Mouse (Mus musculus) limb, embryonic 12.5 days (tissue): ENCODE data around the gene Dgki. TPM values are rescaled to one million over a fixed set of nuclear protein-coding genes. Genes with fewer than 3 reads are reported as not detected.

ENCODE experiments used
- ATAC-seq: fragments of 200-750 bp; cut with Nextera tagmentation; 2 replicates; pipeline ENCODE4 v1.8.0; 2017; ENCODE audit warnings: low read depth, moderate TSS enrichment; ENCODE audit not compliant: insufficient number of reproducible peaks, insufficient read depth, low FRiP score, low TSS enrichment
- H3K27ac ChIP-seq: fragments of 300-500 bp; sonication (generic); 2 replicates; pipeline ENCODE4 v1.5.1; 2016; ENCODE audit warnings: mild to moderate bottlenecking, moderate library complexity
- H3K27me3 ChIP-seq: fragments of 300-500 bp; sonication (generic); 2 replicates; pipeline ENCODE4 v1.6.1; 2016; ENCODE audit warnings: mild to moderate bottlenecking, moderate library complexity
- H3K36me3 ChIP-seq: fragments of 300-500 bp; sonication (generic); 2 replicates; pipeline ENCODE4 v1.6.1; 2016; ENCODE audit warnings: mild to moderate bottlenecking, moderate library complexity
- H3K4me1 ChIP-seq: fragments of 300-500 bp; sonication (generic); replicated peaks from 2 replicates; pipeline ENCODE4 v1.6.1; 2016
- H3K4me2 ChIP-seq: fragments of 300-500 bp; sonication (generic); 2 replicates; pipeline ENCODE4 v1.6.1; 2016; ENCODE audit warnings: mild to moderate bottlenecking, moderate library complexity
- H3K4me3 ChIP-seq: fragments of 300-500 bp; sonication (generic); replicated peaks from 2 replicates; pipeline ENCODE4 v1.5.1; 2016; ENCODE audit warnings: mild to moderate bottlenecking
- H3K9ac ChIP-seq: fragments of 300-500 bp; sonication (generic); replicated peaks from 2 replicates; pipeline ENCODE4 v1.6.1; 2016; ENCODE audit warnings: mild to moderate bottlenecking, moderate library complexity
- H3K9me3 ChIP-seq: fragments of 300-500 bp; sonication (generic); 2 replicates; pipeline ENCODE4 v1.6.1; 2016; ENCODE audit warnings: mild to moderate bottlenecking, moderate library complexity
- WGBS: fragments of 180-500 bp; shearing (Covaris S2); methylation state at CpG from one replicate; pipeline ENCODE4 v1.1.7; 2016; 5-methylcytosine and 5-hydroxymethylcytosine counted together
- polyA plus RNA-seq: library from polyadenylated mRNA; unstranded; fragments of >200 nt; fragmentation: Nextera tagmentation; extraction: Ambion mirVana; gene quantifications from 2 replicates; pipeline ENCODE4 v1.2.1, GENCODE M21; 2016

Gene Dgki
- polyA plus RNA-seq, 1 experiment from 2014 or later, result 1.0 TPM

DNA sequence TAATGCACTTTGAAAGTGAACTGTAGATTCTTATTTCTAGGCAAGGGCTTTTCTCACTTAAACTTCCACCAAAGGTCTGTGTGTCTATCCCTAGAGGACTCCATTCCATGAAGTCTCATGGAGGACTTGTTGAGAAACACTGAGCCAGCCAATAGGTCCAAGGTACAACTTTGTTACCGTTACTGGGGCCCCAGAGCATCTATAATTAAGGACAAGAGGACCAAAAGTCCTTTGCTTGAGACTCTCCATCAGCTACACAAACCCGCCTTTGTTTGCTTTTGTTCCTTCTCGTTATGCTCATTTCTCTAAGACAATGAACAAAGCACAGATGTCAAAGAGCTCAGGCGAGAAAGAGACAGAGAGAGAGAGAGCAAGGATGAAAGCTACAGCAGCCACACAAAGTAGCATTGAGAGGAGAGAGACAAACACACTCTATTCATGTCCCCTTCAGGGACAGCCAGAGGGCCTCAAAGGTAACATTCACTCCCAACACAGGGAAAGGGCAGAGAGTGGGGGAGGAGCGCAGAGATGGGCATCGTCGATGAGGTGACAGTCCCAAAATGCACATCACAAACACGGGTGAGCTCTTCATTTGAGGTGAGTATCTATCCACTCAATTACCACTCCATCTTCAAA lies 396.7 kb downstream of the Dgki start:
- ATAC-seq, result no peak
- no peaks in the 10 kb centered on the region for H3K36me3 ChIP-seq
- 41% methylated on average over 8 of the region's 8 CpGs for WGBS
- H3K4me2 ChIP-seq, result no peak overlapping the region
- peaks cover 10% of the 10 kb centered on the region for H3K4me1 ChIP-seq
- H3K4me3 ChIP-seq, result no peak overlapping the region
- H3K9ac ChIP-seq, result no peak overlapping the region
- no peaks in the 10 kb centered on the region for H3K27me3 ChIP-seq
- no peak overlapping the region for H3K27ac ChIP-seq
- H3K9me3 ChIP-seq, result no peaks in the 10 kb centered on the region

DNA sequence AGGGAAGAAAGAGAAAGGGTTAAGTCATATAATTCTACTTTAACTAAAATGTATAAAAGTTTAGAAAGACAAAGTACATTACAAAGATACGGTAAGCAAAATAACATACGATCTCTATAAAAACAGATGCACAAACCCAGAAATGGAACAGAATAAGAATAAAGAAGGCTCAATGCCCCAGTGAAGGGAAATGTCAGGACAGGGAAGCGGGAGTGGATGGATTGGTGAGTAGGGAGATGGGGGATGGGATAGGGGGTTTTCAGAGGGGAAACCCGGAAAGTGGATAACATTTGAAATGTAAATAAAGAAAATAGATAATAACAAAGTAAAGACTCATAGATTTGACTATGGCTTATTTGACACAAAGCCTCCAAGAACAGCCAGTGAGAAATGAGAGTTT lies 400.1 kb downstream of the Dgki start:
- 89% methylated on average over 4 of the region's 4 CpGs for WGBS
- peaks cover 28% of the 10 kb centered on the region for H3K4me1 ChIP-seq
- no peak overlapping the region for H3K4me3 ChIP-seq
- H3K36me3 ChIP-seq, result no peaks in the 10 kb centered on the region
- ATAC-seq, result no peak
- no peak overlapping the region for H3K9ac ChIP-seq
- H3K9me3 ChIP-seq, result no peaks in the 10 kb centered on the region
- H3K27ac ChIP-seq, result no peak overlapping the region
- no peak overlapping the region for H3K4me2 ChIP-seq
- no peaks in the 10 kb centered on the region for H3K27me3 ChIP-seq

DNA sequence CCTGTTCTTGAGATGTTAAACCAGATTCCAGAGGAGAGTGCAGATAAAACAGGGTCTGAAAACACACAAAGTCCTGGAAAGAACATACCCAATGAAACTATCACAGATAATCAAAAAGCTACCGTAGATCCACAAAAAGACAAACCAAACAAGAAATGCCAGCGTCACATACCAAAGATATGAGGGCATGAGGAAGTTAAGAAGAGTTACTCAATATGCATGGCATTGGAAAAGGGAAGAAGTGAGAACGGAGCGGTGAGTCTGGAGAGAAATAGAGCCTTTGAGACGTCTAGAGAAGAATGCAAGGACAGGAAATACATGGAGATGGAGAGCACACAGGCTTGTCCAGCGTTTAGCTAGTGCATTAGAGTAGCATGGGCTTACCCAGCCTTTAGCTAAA lies 401.6 kb downstream of the Dgki start:
- no peak for ATAC-seq
- Histone ChIP-seq H3K27ac (peak overlapping the region; percentile 41; the same call in 1 of the 2 replicates), H3K9me3 (no peaks in the 10 kb centered on the region), H3K9ac (no peak overlapping the region), H3K27me3 (no peaks in the 10 kb centered on the region), H3K4me3 (no peak overlapping the region), H3K4me2 (no peak overlapping the region), H3K4me1 (peaks cover 26% of the 10 kb centered on the region), H3K36me3 (no peaks in the 10 kb centered on the region)
- 62% methylated on average over 6 of the region's 6 CpGs for WGBS

DNA sequence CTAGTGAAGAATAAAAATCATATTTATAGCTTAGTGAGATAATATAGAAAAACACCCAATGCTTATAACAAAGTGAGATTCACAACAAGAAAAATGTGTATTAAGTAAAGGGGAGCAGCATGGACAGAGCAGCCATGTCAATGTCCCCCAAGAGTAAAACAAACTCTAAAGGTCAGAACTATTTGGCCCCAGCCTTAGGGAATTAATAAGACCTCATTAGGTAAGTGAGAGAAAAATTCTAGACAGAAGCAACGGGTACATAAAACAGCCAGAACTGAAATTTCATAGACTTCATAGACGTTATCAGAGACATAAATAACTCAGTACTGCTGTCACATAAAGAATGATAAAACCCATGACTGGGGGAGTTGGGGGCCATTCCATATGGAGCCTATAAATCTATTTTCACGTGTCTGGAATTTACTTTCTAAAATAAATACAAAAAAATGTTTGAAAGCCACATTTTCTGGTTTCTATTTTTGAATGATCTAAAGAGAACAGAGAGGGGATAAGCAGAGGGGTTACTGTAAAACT lies 402.3 kb downstream of the Dgki start:
- Histone ChIP-seq H3K9ac (no peak overlapping the region), H3K27ac (no peak overlapping the region), H3K9me3 (no peaks in the 10 kb centered on the region), H3K27me3 (no peaks in the 10 kb centered on the region), H3K36me3 (no peaks in the 10 kb centered on the region), H3K4me2 (no peak overlapping the region), H3K4me1 (peaks cover 21% of the 10 kb centered on the region), H3K4me3 (no peak overlapping the region)
- ATAC-seq, result no peak
- WGBS, result 9% methylated on average over 3 of the region's 3 CpGs

DNA sequence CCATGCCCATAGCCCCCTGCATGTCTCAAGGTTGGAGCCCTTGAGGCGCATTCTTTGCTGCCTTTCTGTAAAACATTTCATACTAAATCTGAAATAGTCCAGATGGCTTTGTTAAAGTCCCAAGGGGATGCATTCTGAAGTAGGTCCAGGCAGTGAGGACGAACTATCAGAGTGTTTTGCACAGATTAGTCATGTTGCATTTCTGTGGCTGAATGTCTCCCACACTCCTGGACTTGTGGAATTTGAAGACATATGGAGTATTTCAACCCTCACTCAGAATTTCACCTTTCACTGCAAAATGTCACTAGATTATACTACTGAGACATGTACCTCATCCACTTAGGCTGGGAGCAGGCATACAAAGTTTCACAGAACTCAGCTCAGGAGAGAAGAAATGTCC lies 403.3 kb downstream of the Dgki start:
- Histone ChIP-seq H3K36me3 (no peaks in the 10 kb centered on the region), H3K4me2 (no peak overlapping the region), H3K27me3 (no peaks in the 10 kb centered on the region), H3K4me3 (no peak overlapping the region), H3K27ac (0 out of 2 replicates have a peak overlapping the region, but pooled peaks have one; percentile 50), H3K4me1 (peaks cover 21% of the 10 kb centered on the region), H3K9ac (no peak overlapping the region), H3K9me3 (no peaks in the 10 kb centered on the region)
- peak; percentile 59 for ATAC-seq
- WGBS, result 41% methylated on average over 2 of the region's 2 CpGs

DNA sequence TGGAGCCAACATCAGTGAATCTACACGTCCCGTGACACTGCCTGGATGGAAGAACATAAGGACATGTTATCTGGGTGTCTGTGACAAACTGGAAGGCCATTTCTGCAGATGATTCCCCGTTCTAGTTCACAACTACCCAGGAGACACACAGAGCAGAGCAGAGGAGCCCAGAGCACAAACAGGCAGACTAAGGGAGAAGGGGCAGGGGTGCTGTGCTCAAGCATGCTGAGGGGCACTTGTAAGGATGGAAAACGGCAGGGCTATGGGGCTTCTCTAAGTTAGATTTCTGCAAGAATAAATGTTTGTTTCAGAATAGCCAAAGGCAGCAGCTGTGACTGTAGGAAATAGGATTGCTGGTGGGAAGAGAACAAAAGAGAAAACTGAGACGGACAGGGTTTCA lies 408.2 kb downstream of the Dgki start:
- WGBS, result 73% methylated on average over 5 of the region's 5 CpGs
- ATAC-seq, result no peak
- no peaks in the 10 kb centered on the region for H3K9me3 ChIP-seq
- no peak overlapping the region for H3K9ac ChIP-seq
- H3K36me3 ChIP-seq, result no peaks in the 10 kb centered on the region
- H3K4me1 ChIP-seq, result peaks cover 17% of the 10 kb centered on the region
- no peak overlapping the region for H3K4me3 ChIP-seq
- no peak overlapping the region for H3K4me2 ChIP-seq
- no peak overlapping the region for H3K27ac ChIP-seq
- no peaks in the 10 kb centered on the region for H3K27me3 ChIP-seq

DNA sequence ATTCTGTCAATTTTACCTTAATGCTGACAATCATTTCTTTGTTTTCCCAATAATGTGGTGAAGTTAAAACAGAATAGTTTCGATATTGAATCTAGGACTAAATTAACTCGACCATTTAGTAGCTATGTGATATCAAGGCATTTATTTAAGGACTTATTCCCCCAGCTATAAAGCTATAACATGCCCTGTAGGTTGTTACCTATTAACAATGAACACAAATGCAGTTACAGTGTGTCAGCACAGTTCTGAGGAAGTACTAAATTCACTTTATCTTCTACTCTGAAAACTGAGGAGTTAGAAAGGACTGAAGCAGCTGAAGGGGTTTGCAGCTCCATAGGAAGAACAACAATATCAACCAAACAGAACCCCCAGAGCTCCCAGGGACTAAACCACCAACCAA lies 409.2 kb downstream of the Dgki start:
- no peaks in the 10 kb centered on the region for H3K27me3 ChIP-seq
- no peak for ATAC-seq

DNA sequence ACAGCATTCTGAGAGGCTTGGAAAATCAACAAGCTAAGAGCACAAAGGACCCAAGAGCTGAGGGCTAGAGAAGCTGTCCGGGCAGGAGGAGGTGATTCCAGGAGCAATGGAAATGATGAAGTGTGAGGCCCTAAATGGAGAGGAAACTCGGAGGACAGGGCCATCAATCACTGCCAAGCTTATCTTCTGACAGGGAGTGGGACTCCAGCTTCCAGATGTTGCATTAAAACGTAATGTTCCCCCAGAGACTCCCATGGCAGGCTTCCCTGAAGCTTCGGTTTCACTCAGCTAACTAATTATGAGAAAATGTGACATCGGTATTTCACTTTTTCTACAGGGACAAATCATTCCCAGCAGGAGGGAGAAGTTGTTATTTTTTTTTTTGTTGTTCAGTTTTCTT lies 409.7 kb downstream of the Dgki start:
- ATAC-seq, result peak; percentile 73
- H3K27ac ChIP-seq, result peak overlapping the region; percentile 13
- H3K4me1 ChIP-seq, result peaks cover 10% of the 10 kb centered on the region
- H3K9me3 ChIP-seq, result no peaks in the 10 kb centered on the region
- no peak overlapping the region for H3K4me2 ChIP-seq
- no peaks in the 10 kb centered on the region for H3K36me3 ChIP-seq
- 3% methylated on average over 5 of the region's 5 CpGs for WGBS
- no peak overlapping the region for H3K4me3 ChIP-seq
- H3K9ac ChIP-seq, result no peak overlapping the region
- H3K27me3 ChIP-seq, result no peaks in the 10 kb centered on the region

More for the DNA sequence above, 409.2 kb downstream of the Dgki start:
- Histone ChIP-seq H3K4me3 (no peak overlapping the region), H3K4me2 (no peak overlapping the region), H3K27ac (peak overlapping the region; percentile 75; the same call in 1 of the 2 replicates), H3K36me3 (no peaks in the 10 kb centered on the region), H3K9me3 (no peaks in the 10 kb centered on the region), H3K4me1 (peaks cover 10% of the 10 kb centered on the region), H3K9ac (no peak overlapping the region)
- 16% methylated on average over 2 of the region's 2 CpGs for WGBS

DNA sequence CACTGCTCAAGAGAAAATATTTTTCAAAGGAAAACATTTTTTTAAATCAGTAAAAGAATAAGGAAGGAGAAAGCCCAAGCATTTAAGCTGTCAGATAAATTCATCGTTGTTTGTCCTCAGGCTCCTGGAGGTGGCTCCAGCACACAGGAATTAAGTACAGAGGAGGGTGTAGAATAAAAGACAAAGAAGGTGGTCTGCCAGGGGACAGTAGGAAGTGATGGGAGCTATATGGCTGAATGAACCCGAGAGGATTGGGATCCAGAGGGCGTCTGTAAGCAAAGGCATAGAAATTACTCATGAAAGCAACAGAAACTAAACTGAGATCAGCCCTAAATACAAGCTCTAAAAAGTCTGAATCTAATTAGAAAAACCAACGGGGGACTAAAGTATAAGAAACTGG lies 418.7 kb downstream of the Dgki start:
- H3K27ac ChIP-seq, result peak overlapping the region; percentile 50
- H3K9ac ChIP-seq, result no peak overlapping the region
- no peak overlapping the region for H3K4me3 ChIP-seq
- H3K27me3 ChIP-seq, result no peaks in the 10 kb centered on the region
- no peaks in the 10 kb centered on the region for H3K9me3 ChIP-seq
- ATAC-seq, result no peak
- no peaks in the 10 kb centered on the region for H3K36me3 ChIP-seq
- peaks cover 21% of the 10 kb centered on the region for H3K4me1 ChIP-seq
- WGBS, result 25% methylated on average over 4 of the region's 4 CpGs
- H3K4me2 ChIP-seq, result no peak overlapping the region; the same call in 1 of the 2 replicates

DNA sequence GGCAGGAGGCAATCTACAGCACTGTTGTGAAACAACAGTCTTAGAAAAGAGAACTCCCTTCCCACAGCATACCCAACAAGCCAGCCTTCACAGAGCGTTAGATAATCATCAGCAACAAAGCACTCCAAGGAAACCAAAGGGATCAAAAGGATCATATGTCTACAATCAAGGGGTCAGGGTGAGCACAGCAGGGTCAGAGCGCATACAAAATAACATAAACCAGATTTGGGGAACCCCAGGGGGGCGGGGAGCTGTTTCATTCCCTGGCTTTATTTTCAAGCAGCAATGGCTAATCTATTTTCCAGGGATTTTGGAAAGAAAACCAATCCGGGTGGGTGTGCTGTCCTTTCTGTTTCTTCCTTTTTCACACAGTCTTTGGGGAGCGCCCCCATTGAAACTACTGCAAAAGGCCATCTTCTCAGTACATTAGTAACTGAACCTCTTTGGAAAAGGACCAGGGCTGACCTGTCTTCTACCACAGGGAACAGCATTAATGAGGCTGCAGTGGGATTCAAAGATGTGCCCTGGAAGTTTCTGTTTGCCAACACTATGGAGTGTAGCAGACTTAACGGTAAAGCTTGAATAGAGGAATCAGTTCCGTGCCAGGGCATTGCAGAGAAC lies 419.2 kb downstream of the Dgki start:
- Histone ChIP-seq H3K36me3 (no peaks in the 10 kb centered on the region), H3K9ac (no peak overlapping the region), H3K4me3 (no peak overlapping the region), H3K9me3 (no peaks in the 10 kb centered on the region), H3K27me3 (no peaks in the 10 kb centered on the region), H3K27ac (peak overlapping the region; percentile 50), H3K4me2 (peak overlapping the region; percentile 6; the same call in 1 of the 2 replicates), H3K4me1 (peaks cover 21% of the 10 kb centered on the region)
- peak; percentile 37; the same call in 1 of the 2 replicates for ATAC-seq
- 18% methylated on average over 7 of the region's 7 CpGs for WGBS

DNA sequence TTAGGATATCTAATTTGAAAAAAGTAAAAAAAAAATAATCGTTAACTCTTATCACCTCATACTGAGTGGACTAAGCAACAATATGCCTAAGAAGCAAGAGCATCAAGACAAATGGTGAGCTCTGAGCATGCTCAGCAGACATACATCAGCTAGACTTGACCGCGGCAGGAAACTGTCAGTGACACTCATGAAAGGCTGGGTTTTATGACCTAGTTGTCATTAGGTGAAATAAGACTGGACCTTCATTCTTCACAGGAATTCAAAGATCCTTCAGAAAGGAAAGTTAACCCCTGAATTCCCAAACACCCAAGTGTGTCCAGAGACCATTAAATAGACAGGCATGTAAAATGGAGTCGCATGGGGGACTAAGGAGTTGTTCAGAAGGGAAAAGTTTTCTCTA lies 422.6 kb downstream of the Dgki start:
- no peak overlapping the region for H3K9ac ChIP-seq
- ATAC-seq, result no peak
- no peaks in the 10 kb centered on the region for H3K9me3 ChIP-seq
- H3K36me3 ChIP-seq, result no peaks in the 10 kb centered on the region
- no peak overlapping the region for H3K4me3 ChIP-seq
- no peak overlapping the region for H3K4me2 ChIP-seq
- WGBS, result 14% methylated on average over 4 of the region's 4 CpGs
- no peaks in the 10 kb centered on the region for H3K27me3 ChIP-seq
- no peak overlapping the region for H3K27ac ChIP-seq
- peaks cover 21% of the 10 kb centered on the region for H3K4me1 ChIP-seq
